Mouse (Mus musculus) heart, embryonic 11.5 days (tissue): Measurements from ENCODE around the gene Hyal5. TPM values are rescaled to one million over a fixed set of nuclear protein-coding genes. Genes with fewer than 3 reads are reported as not detected.

Experiments
- ATAC-seq: fragments of 200-750 bp; cut with Nextera tagmentation; replicated peaks from 2 replicates; pipeline ENCODE4 v1.8.0; 2017; ENCODE audit warnings: moderate library complexity; ENCODE audit not compliant: insufficient number of reproducible peaks, low FRiP score, low TSS enrichment
- H3K27ac ChIP-seq: fragments of 300-500 bp; sonication (generic); 2 replicates; pipeline ENCODE4 v1.5.1; 2014; ENCODE audit warnings: mild to moderate bottlenecking, low read depth, low read length
- H3K27me3 ChIP-seq: fragments of 300-500 bp; sonication (generic); 2 replicates; pipeline ENCODE4 v1.6.1; 2014; ENCODE audit warnings: mild to moderate bottlenecking, low read length, mixed read lengths; ENCODE audit not compliant: control insufficient read depth, insufficient read depth
- H3K36me3 ChIP-seq: fragments of 300-500 bp; sonication (generic); 2 replicates; pipeline ENCODE4 v1.6.1; 2014; ENCODE audit warnings: mild to moderate bottlenecking, low read length, moderate library complexity, mixed read lengths; ENCODE audit not compliant: control insufficient read depth, insufficient read depth
- H3K4me1 ChIP-seq: fragments of 300-500 bp; sonication (generic); 2 replicates; pipeline ENCODE4 v1.6.1; 2014; ENCODE audit warnings: low read length; ENCODE audit not compliant: control insufficient read depth, insufficient read depth
- H3K4me2 ChIP-seq: fragments of 300-500 bp; sonication (generic); 2 replicates; pipeline ENCODE4 v1.6.1; 2014; ENCODE audit warnings: mild to moderate bottlenecking, moderate library complexity
- H3K4me3 ChIP-seq: fragments of 300-500 bp; sonication (generic); 2 replicates; pipeline ENCODE4 v1.5.1; 2014; ENCODE audit warnings: low read depth, low read length
- H3K9ac ChIP-seq: fragments of 300-500 bp; sonication (generic); 2 replicates; pipeline ENCODE4 v1.6.1; 2014; ENCODE audit warnings: mild to moderate bottlenecking, low read depth, low read length, moderate library complexity
- H3K9me3 ChIP-seq: fragments of 300-500 bp; sonication (generic); replicated peaks from 2 replicates; pipeline ENCODE4 v1.6.1; 2016; ENCODE audit warnings: low read length; ENCODE audit not compliant: control insufficient read depth
- WGBS: fragments of 180-500 bp; shearing (Covaris S2); extraction: QIAGEN DNeasy Blood & Tissue Kit; methylation state at CpG from one replicate; pipeline ENCODE4 v1.1.7; 2014; ENCODE audit not compliant: insufficient replicate concordance; 5-methylcytosine and 5-hydroxymethylcytosine counted together
- polyA plus RNA-seq: library from polyadenylated mRNA; unstranded; fragments of >200 nt; fragmentation: Nextera tagmentation; extraction: Ambion mirVana; gene quantifications from 2 replicates; pipeline ENCODE4 v1.2.1, GENCODE M21; 2014

Gene Hyal5
- polyA plus RNA-seq, 1 experiment from 2014 or later: not detected

DNA sequence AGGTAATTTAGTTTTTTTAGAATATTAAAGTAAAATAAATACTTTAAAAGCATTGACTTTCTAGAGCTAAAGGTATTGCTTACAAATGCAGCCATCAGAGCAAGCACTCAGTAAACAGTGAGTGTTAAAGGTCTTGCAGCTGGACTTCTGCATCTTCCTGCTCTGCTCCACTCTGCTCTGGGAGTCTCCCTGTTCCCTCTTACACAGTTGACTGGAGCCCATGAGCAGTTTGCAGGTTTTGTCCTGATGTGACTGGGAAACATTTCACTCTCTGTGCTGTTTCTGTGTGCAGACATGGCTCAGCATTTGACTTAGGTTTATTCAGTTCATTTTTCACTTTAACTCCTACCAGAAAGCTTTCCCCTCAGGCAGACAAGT, 52.9 kb downstream of the Hyal5 start:
- H3K4me1 ChIP-seq: no peaks in the 10 kb centered on the region
- H3K4me2 ChIP-seq: no peak overlapping the region
- no peak overlapping the region for H3K9ac ChIP-seq
- no peak overlapping the region for H3K4me3 ChIP-seq
- no peaks in the 10 kb centered on the region for H3K9me3 ChIP-seq
- no peak for ATAC-seq
- no peaks in the 10 kb centered on the region for H3K27me3 ChIP-seq
- no peak overlapping the region for H3K27ac ChIP-seq
- no peaks in the 10 kb centered on the region for H3K36me3 ChIP-seq

DNA sequence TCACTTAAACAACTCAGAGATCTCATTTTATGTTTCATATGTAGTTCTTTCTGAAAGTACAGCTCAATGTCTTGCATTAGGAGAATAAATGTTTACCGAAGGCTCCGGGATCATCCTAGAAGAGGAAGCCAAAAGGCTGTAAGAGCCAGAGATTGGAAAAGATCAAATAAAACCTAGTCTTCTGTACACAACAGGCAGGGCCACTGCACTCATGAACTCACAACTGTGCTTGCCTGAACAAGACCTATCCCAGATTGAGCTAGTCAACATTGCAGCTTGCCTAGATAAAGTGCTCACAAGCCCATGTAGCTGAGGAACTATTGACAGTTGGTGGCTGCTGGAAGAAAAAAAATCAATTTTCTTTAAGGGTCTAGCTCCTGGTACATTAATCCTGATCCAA, 55.8 kb downstream of the Hyal5 start:
- no peak for ATAC-seq
- H3K4me3 ChIP-seq: no peak overlapping the region
- WGBS: 83% methylated on average over 2 of the region's 2 CpGs
- H3K36me3 ChIP-seq: no peaks in the 10 kb centered on the region
- H3K27me3 ChIP-seq: no peaks in the 10 kb centered on the region
- no peaks in the 10 kb centered on the region for H3K9me3 ChIP-seq
- no peak overlapping the region for H3K27ac ChIP-seq
- H3K9ac ChIP-seq: no peak overlapping the region
- H3K4me1 ChIP-seq: no peaks in the 10 kb centered on the region
- H3K4me2 ChIP-seq: no peak overlapping the region

DNA sequence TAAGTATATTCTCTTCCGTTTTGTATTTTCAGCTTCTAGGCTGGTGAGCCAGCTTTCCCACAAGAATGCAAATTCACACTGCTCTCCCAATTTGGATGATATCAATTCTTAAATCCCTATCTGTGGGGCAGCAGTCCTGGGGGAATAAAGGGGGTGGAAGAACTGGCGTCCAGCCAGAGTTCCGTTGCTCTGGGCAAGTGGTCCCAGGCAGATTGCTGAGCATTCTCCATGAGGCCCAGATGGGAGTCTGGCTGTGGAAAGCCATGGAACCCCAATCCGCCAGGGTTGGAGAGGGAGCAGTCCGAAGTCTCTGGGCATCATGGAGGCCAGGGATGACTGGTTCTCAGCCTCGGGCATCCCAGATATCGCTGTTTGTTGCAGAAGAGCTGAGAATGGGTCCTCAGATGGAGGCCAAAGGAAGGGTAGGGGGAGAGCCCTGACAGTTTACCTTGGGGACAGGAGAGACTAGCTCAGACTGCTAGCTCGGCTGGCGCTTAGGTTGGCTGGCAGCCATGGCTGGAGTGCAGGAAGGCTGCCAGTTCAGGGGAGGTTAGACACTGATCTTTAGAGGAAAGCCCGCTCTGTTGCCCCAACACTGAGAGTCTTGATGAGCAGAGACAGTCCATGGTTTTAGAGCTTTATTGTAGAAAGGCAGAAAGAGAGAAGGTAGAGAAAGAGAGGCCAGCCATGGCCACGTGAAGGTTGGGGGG, 67.4 kb downstream of the Hyal5 start:
- no peak overlapping the region for H3K4me2 ChIP-seq
- no peak for ATAC-seq
- WGBS: 82% methylated on average over 11 of the region's 11 CpGs
- H3K4me1 ChIP-seq: no peaks in the 10 kb centered on the region
- no peak overlapping the region for H3K27ac ChIP-seq
- H3K27me3 ChIP-seq: no peaks in the 10 kb centered on the region
- H3K9me3 ChIP-seq: peaks cover 3% of the 10 kb centered on the region; the same call in 1 of the 2 replicates
- no peaks in the 10 kb centered on the region for H3K36me3 ChIP-seq
- no peak overlapping the region for H3K9ac ChIP-seq
- H3K4me3 ChIP-seq: no peak overlapping the region

Other genes starting within 250 kb of the Hyal5 start
- 37.5 and 47.1 TPM in 2 replicates for gene Wasl, start 193.0 kb upstream of the Hyal5 start, polyA plus RNA-seq
- gene Hyal6, start 124.8 kb upstream of the Hyal5 start, polyA plus RNA-seq: not detected in 2 replicates
- gene Hyal4, start 109.7 kb upstream of the Hyal5 start, polyA plus RNA-seq: not detected in 2 replicates
- gene Spam1, start 66.8 kb upstream of the Hyal5 start, polyA plus RNA-seq: not detected in 2 replicates
- 0.23 and 0.24 TPM in 2 replicates for gene Tmem229a, start 98.3 kb downstream of the Hyal5 start, polyA plus RNA-seq